In the genomic region with DNA sequence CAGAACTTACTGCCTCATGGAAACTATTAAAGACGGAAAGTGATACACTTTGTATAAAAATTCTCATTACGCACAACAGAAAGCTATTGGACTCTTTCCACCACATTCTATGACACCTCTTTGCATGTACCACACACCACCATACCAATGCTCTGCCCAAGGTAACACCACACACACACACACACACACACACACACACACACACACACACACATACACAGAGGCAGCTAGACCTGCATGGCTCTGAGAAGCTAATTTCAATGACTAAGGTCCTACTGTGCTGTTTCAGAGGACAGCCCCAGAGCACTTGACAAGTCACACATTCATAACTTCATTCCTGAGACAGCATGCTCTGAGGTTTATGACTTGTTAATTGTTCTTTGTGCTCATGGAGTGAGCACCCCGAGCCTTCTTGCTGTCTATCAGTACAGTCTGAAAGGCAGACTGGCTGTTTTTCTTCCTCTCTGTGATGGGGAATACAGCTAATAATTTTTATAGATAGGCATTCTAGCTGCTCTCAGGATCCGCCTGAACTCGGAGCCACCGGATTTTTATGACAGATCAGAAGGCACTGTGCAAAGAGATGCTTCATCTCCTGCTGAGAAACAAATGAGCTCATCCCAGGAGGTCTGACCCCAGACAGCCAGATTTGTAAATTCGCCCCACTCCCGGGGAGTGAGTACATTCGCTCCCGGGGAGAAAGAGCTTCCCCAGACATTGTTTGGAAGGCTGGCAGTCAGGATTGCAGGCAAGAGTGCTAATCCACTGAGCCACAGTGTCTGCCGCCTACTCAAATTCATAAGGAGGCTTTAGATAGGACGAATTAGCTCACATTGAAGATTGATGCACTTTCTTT, we compare ENCODE assay signal across 9 mouse cellular contexts.
A peak's percentile ranks its signal among the peaks of the same experiment; 100 is the strongest.
DNase-seq lines count a peak whose midpoint lies in the region; ATAC-seq lines count a peak whose summit lies in the region.
"Had no signal": no experiment of that assay in that cellular context is flagged by ENCODE, and none has a peak within 500 bp of the region (broad histone marks: within the 10 kb centered on the region; RNA-seq: fewer than 3 reads in every experiment).

No protein-coding gene starts in this region.

- H3K9me3 ChIP-seq in limb, embryonic 11.5 days (ENCODE audit: control insufficient read depth, low read length), result no peaks in the 10 kb centered on the region
- no peaks in the 10 kb centered on the region for H3K9me3 ChIP-seq in limb, embryonic 10.5 days (replicated peaks)
- H3K9me3 ChIP-seq in heart, embryonic 16.5 days (replicated peaks; ENCODE audit: control insufficient read depth, low read length), result no peaks in the 10 kb centered on the region
- H3K9me3 ChIP-seq in neural tube, embryonic 13.5 days, result no peaks in the 10 kb centered on the region

- no peaks in the 10 kb centered on the region for H3K36me3 ChIP-seq in limb, embryonic 11.5 days (ENCODE audit: control insufficient read depth, insufficient read depth, low read length)
- no peaks in the 10 kb centered on the region for H3K36me3 ChIP-seq in limb, embryonic 10.5 days
- no peaks in the 10 kb centered on the region for H3K36me3 ChIP-seq in heart, embryonic 16.5 days (ENCODE audit: control insufficient read depth, insufficient read depth)
- peaks cover 20% of the 10 kb centered on the region for H3K36me3 ChIP-seq in neural tube, embryonic 13.5 days

- H3K4me3 ChIP-seq in limb, embryonic 11.5 days (ENCODE audit: low read depth, low read length), result no peak overlapping the region
- no peak overlapping the region for H3K4me3 ChIP-seq in limb, embryonic 10.5 days
- no peak overlapping the region for H3K4me3 ChIP-seq in heart, embryonic 16.5 days (ENCODE audit: low read length)
- no peak overlapping the region for H3K4me3 ChIP-seq in neural tube, embryonic 13.5 days

- H3K27me3 ChIP-seq in limb, embryonic 11.5 days (ENCODE audit: control insufficient read depth, insufficient read depth, low read length), result no peaks in the 10 kb centered on the region
- H3K27me3 ChIP-seq in limb, embryonic 10.5 days (ENCODE audit: low read depth, poor library complexity, severe bottlenecking), result peaks cover 5% of the 10 kb centered on the region; the same call in 1 of the 2 replicates
- H3K27me3 ChIP-seq in heart, embryonic 16.5 days (ENCODE audit: control insufficient read depth, insufficient read depth, low read length), result no peaks in the 10 kb centered on the region
- no peaks in the 10 kb centered on the region for H3K27me3 ChIP-seq in neural tube, embryonic 13.5 days

- H3K4me2 ChIP-seq in limb, embryonic 11.5 days (ENCODE audit: low read depth, severe bottlenecking), result no peak overlapping the region
- H3K4me2 ChIP-seq in heart, embryonic 16.5 days (ENCODE audit: low read depth, low read length), result peak overlapping the region; percentile 32; the same call in 1 of the 2 replicates
- peak overlapping the region; percentile 27 for H3K4me2 ChIP-seq in neural tube, embryonic 13.5 days

- no peak overlapping the region for H3K9ac ChIP-seq in limb, embryonic 11.5 days (ENCODE audit: low read length)
- H3K9ac ChIP-seq in heart, embryonic 16.5 days (ENCODE audit: low read length), result peak overlapping the region; percentile 59; the same call in 1 of the 2 replicates
- 0 out of 2 replicates have a peak overlapping the region, but pooled peaks have one; percentile 23 for H3K9ac ChIP-seq in neural tube, embryonic 13.5 days
- H3K9ac ChIP-seq: liver, embryonic 14.5 days had no signal

- H3K27ac ChIP-seq in limb, embryonic 11.5 days (replicated peaks; ENCODE audit: low read depth, low read length), result no peak overlapping the region
- no peak overlapping the region for H3K27ac ChIP-seq in limb, embryonic 10.5 days
- peak overlapping the region; percentile 88 for H3K27ac ChIP-seq in heart, embryonic 16.5 days (ENCODE audit: low read length)
- H3K27ac ChIP-seq in neural tube, embryonic 13.5 days (replicated peaks), result peak overlapping the region; percentile 82
- H3K27ac ChIP-seq: liver, embryonic 14.5 days had no signal

- DNase-seq in limb, embryonic 11.5 days (ENCODE audit: low spot score), result peak; percentile 25
- no peak for DNase-seq in limb, embryonic 10.5 days (ENCODE audit: low spot score)
- DNase-seq in cerebellum, postnatal 25 days, result peak; percentile 29 to 34
- no peak for DNase-seq in testis, postnatal 10 days (ENCODE audit: low spot score)

- no peak for ATAC-seq in limb, embryonic 11.5 days (ENCODE audit: insufficient number of reproducible peaks, low FRiP score, low TSS enrichment, low read depth)
- no peak for ATAC-seq in heart, embryonic 16.5 days (replicated peaks; ENCODE audit: extremely low read depth, insufficient read depth, low FRiP score)
- ATAC-seq in neural tube, embryonic 13.5 days (ENCODE audit: low read depth), result peak; percentile 78
- no peak for ATAC-seq in megakaryocyte progenitor cell, adult 5-6 weeks (replicated peaks; ENCODE audit: poor library complexity)
- ATAC-seq in megakaryocyte-erythroid progenitor cell, adult 5-6 weeks (replicated peaks; ENCODE audit: low FRiP score, low TSS enrichment, poor library complexity, severe bottlenecking), result no peak

- WGBS in limb, embryonic 11.5 days, result 16% methylated on average over 12 of the region's 12 CpGs
- WGBS in limb, embryonic 10.5 days, result 15% methylated on average over 12 of the region's 12 CpGs
- WGBS in heart, embryonic 16.5 days, result 27% methylated on average over 12 of the region's 12 CpGs
- WGBS in neural tube, embryonic 13.5 days, result 16% methylated on average over 12 of the region's 12 CpGs

- peaks cover 4% of the 10 kb centered on the region; the same call in 1 of the 2 replicates for H3K4me1 ChIP-seq in limb, embryonic 11.5 days (ENCODE audit: control insufficient read depth, insufficient read depth, low read length)
- H3K4me1 ChIP-seq in limb, embryonic 10.5 days, result peaks cover 19% of the 10 kb centered on the region
- peaks cover 22% of the 10 kb centered on the region for H3K4me1 ChIP-seq in heart, embryonic 16.5 days (ENCODE audit: control insufficient read depth, insufficient read depth, low read length)
- H3K4me1 ChIP-seq in neural tube, embryonic 13.5 days (replicated peaks), result peaks cover 21% of the 10 kb centered on the region

Comparison
In these comparisons a context has a peak if more than half of its experiments do, and no peak if none do; other contexts are left out.
1. DNase-seq: peak in limb, embryonic 11.5 days (single experiment) and cerebellum, postnatal 25 days (2 of 2); none in limb, embryonic 10.5 days (single experiment) and testis, postnatal 10 days (single experiment).
2. H3K27ac ChIP-seq: peak in heart, embryonic 16.5 days (single experiment) and neural tube, embryonic 13.5 days (single experiment); none in limb, embryonic 11.5 days (single experiment) and limb, embryonic 10.5 days (single experiment).